Mouse (Mus musculus) thymus, postnatal 10 days (tissue): ENCODE data around the gene Adgrl3.
A peak's percentile ranks its signal among the peaks of the same experiment; 100 is the strongest.

Experiments used
- DNase-seq, 2 experiments: peaks; one replicate each; pipeline ENCODE4 v3.0.0; 2021; ENCODE audit warnings: low spot score in 2 of 2

The Adgrl3 gene

GRCm38 (mm10) chr5:81019590-81020254 is at the start of gene Adgrl3:
Adgrl3 (plus strand) TSS chr5:81020138.
- DNase-seq, result peak in 1 of 2 experiments; percentile 3

GRCm38 (mm10) chr5:81019166-81019565 is 772 bp upstream of the Adgrl3 start:
- DNase-seq, result no peak

- DNase-seq, result no peak
These were observed 505 bp downstream of the Adgrl3 start for GRCm38 (mm10) chr5:81020281-81021005.

GRCm38 (mm10) chr5:81021006-81021320 is 1.0 kb downstream of the Adgrl3 start:
- no peak for DNase-seq

- peak in 1 of 2 experiments; percentile 2 for DNase-seq
These were observed 1.5 kb downstream of the Adgrl3 start for GRCm38 (mm10) chr5:81021331-81021863.

- no peak for DNase-seq
These were observed 1.9 kb downstream of the Adgrl3 start for GRCm38 (mm10) chr5:81021864-81022305.

GRCm38 (mm10) chr5:81022306-81023071 is 2.6 kb downstream of the Adgrl3 start:
- DNase-seq, result no peak

GRCm38 (mm10) chr5:81023923-81024715 is 4.2 kb downstream of the Adgrl3 start:
- no peak for DNase-seq

- no peak for DNase-seq
These were observed 8.9 kb downstream of the Adgrl3 start for GRCm38 (mm10) chr5:81028875-81029274.

GRCm38 (mm10) chr5:81037091-81037490 is 17.2 kb downstream of the Adgrl3 start:
- DNase-seq, result no peak

GRCm38 (mm10) chr5:81043875-81044274 is 23.9 kb downstream of the Adgrl3 start:
- no peak for DNase-seq

GRCm38 (mm10) chr5:81046128-81046527 is 26.2 kb downstream of the Adgrl3 start:
- DNase-seq, result no peak

GRCm38 (mm10) chr5:81054628-81055027 is 34.7 kb downstream of the Adgrl3 start:
- DNase-seq, result no peak

- no peak for DNase-seq
These were observed 35.3 kb downstream of the Adgrl3 start for GRCm38 (mm10) chr5:81055253-81055652.

- no peak for DNase-seq
These were observed 38.2 kb downstream of the Adgrl3 start for GRCm38 (mm10) chr5:81058122-81058521.

GRCm38 (mm10) chr5:81060950-81061349 is 41.0 kb downstream of the Adgrl3 start:
- DNase-seq, result no peak

- no peak for DNase-seq
These were observed 41.4 kb downstream of the Adgrl3 start for GRCm38 (mm10) chr5:81061386-81061785.

GRCm38 (mm10) chr5:81064026-81064425 is 44.1 kb downstream of the Adgrl3 start:
- DNase-seq, result no peak

- DNase-seq, result no peak
These were observed 48.2 kb downstream of the Adgrl3 start for GRCm38 (mm10) chr5:81068173-81068572.

GRCm38 (mm10) chr5:81068839-81069238 is 48.9 kb downstream of the Adgrl3 start:
- DNase-seq, result no peak

GRCm38 (mm10) chr5:81072888-81073287 is 53.0 kb downstream of the Adgrl3 start:
- DNase-seq, result no peak

GRCm38 (mm10) chr5:81073875-81074274 is 53.9 kb downstream of the Adgrl3 start:
- no peak for DNase-seq
